Mouse (Mus musculus): ENCODE data around the gene Fgfrl1.

The Fgfrl1 gene

DNA sequence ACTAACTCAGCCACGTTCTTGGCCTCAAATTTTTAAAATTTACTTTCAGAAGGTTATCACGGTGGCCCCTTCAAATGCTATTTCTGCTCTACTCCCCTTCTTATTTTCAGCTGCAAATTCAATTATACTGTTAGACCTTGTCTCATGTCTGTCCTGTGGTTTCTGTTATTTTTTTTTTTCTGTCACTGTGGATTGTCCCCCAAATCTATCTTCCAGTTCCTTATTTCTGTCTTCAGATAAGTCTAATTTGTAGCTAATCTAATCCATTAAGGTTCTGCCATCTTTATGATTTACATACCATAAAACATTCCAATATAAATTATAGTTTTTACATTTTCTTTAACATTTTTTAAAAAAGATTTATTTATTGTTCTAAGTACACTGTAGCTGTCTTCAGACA is 24.8 kb upstream of the Fgfrl1 start:
- no peak for DNase-seq (ENCODE audit: low spot score)

DNA sequence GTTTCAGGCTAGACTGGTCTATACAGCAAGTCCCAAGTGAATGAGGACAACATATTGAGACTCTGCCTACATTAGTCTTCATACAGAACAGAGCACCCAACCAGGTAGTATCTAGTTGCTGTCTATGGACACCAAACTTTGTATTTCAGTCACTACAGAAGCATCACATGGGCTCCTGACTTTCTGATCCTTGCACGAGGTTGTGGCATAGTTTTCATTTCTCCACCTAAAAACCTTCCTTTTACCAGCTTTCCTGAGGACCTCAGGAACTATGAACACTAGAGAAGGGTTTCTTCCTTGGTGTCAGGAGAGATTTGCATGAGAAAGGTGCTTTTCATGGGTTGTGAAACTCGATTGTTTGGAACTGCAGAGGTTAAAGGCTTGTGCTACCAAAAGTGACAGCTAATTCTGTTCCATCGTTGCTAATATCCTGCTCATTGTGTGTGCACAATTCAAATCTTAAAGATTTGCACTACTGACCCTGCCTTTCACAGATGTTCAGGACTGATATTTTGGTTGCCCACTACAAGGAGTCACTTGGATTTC is 23.7 kb upstream of the Fgfrl1 start:
- DNase-seq (ENCODE audit: low spot score) = no peak

DNA sequence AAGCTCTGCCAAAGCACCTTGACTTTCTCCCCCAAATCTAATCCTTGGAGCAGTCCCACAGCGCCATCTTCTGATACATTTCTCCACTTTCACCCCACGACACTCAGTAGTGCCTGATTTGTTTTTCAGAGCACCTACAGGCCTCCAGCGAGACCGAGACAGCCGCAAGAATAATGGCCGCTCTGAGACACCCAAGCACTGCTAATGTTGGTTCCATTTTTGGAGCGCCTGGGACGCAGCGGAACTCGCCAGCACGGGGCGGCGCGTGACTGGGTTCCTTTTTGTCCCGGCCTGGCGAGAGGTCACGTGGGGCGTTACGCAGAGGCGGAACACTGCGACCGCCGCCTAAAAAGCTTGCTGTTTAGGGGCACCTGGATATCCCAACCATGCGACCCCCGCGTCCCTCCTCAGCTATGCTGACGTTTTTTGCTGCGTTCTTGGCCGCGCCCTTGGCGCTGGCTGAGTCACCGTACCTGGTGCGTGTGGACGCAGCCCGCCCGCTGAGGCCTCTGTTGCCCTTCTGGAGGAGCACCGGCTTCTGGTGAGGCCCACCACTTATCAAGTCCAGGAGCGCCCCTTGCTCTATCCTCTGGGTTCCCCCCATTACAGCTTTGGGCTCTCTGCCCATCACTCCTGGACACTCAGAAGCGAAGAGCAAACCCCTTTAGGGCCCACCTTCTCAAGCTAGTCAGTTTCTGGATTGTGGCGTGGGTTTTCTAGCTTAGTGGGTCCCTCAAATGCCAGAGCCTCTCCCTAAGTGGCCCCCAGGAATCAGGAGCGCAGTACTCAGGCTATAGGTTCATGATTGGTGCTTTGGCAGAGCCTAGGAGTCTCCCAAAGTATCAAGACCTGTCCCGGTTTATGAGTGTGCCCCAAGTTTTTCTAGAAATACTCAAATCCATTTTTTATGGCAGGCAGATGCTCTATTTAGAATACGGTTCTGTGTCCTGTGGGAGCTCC is 22.9 kb upstream of the Fgfrl1 start, which contains the start of gene Dgkq:
Gene Dgkq (minus strand): TSS at position 696 of the 960 bp plus-strand sequence.
- DNase-seq (ENCODE audit: low spot score) = peak; percentile 86

DNA sequence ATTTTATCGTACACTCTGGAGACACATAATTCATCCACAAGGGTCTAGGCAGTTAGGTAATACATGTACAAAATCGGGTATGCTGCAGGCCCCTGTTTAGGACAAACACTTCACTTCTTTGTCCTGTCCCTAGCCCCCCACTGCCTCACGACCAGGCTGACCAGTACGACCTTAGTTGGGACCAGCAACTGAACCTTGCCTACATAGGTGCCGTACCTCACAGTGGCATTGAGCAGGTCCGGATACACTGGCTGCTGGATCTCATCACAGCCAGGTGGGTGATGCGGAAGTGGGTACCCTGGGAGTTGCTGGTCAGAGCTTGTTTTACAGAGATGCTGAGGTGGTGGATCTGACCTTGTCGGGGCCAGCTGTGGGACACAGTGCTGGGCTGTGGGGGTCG is 22.2 kb upstream of the Fgfrl1 start:
- no peak for DNase-seq (ENCODE audit: low spot score)

DNA sequence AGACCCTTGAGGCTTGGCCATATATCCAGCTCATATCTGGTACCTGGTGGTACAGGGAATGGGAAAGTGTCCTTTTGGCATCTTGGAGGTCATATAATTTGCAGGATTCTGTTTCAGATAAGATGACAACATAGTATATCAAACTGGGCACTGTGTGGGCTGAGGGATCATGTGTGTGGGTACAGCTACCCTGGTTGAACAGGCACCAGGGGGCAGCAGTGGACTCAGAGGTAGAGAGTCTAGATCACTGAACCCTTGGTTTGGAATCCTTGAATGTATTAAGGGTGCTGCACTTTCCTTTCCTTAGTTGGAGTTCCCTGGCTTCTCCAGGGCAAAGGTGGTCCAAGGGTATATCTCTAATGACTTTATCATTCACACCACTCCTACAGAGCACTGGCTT is 21.4 kb upstream of the Fgfrl1 start:
- no peak for DNase-seq (ENCODE audit: low spot score)

DNA sequence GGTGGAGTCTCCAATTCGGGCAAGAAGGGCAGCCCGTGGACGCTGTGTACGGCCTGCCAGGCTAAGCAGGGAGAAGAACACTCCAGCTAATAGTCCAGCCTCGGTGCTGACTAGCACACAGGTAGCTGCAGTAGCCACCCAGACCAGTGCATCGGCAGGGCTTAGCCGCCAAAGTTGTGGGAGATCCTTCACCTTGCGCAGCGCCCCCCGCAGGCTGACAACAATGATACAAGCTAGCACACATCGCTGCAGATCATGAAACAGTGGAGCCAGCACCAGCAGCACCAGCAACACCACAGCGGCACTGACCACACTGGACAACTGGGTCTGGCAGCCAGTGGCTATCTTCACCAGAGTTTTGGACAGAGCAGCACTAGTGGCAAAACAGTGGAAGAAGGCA is 20.4 kb upstream of the Fgfrl1 start:
- DNase-seq (ENCODE audit: low spot score) = no peak

DNA sequence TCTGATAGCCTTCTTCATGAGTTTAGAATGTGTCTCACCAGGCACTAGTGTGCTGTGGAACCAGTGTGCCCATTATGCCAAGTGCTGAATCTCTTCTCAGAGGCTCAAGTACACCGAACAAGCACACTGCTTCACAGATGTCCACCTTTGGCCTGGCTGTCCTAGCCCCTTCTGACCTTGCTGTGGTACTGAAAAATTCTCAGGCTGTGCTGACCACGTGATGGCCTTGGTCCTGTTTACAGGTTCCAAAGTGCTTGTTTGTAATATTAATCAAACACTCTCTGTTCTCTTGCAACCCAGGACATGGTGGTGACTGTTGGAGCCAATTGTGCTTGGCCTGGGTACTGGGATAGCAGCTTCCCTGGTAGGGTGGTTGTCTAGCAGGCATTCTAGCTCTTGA is 17.6 kb upstream of the Fgfrl1 start:
- DNase-seq (ENCODE audit: low spot score) = peak; percentile 76

DNA sequence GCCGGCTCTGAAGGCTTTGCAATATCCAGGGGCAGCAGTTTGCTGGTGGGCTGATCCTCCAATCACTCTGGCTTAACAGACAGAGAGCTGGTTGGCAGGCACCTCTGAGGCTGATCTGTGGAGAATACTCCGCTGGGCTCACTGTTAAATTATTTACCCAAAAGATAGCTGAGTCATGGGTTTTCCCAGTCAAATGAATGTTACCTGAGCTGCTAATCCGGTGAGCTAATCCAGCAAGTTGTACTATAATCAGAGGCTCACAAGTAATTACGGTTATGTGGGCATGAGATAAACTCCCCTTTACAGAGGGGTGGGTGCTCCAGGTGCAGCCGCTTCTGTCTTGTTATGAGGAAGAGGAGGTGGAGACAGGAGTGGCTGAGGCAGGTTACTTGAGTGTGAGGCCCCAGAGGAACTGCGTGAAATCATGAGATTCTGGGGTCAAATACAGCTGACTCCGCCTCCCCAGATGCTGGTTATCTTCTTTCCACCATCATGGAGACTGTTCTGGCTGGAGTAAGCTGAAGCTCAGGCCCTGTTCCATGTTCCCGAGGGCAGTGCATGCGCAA is 16.8 kb upstream of the Fgfrl1 start, which contains the start of gene Slc26a1:
Gene Slc26a1 (minus strand): TSS at position 319 of the 566 bp plus-strand sequence.
- peak; percentile 79 for DNase-seq (ENCODE audit: low spot score)

DNA sequence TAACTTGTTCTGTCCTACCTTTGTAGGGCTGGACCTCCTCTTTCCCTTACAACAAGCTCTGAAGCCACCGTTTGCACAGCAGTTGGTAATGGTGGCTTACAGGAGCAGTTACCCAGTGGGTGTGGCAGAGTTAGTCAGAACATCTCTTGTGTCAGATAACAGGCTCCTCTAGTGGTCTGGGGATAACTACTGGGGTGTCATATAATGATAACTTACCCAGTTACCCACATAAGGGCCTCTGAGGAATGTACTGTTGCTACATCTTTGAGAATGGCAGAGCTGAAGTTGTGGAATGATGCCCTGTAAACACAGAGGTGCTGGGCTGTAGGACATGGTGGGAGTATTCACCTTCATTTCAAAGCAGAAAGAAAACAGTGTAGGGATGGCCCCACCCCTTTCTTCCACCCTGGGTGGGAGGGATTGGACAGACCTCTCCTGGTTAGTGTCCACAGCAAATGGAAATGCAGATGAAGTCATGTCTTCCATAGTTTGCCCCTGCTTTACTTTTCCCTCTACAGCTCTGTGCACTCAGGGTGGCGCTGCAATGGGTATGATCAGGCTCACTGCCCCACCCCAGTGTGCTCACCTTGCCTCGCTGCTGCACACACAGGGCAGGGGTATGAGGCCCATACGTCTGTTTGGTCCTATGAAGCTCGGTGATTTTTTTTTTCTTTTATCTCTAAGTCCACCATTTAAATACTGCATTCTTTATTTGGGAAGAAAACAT is 15.2 kb upstream of the Fgfrl1 start:
- no peak for DNase-seq (ENCODE audit: low spot score)

DNA sequence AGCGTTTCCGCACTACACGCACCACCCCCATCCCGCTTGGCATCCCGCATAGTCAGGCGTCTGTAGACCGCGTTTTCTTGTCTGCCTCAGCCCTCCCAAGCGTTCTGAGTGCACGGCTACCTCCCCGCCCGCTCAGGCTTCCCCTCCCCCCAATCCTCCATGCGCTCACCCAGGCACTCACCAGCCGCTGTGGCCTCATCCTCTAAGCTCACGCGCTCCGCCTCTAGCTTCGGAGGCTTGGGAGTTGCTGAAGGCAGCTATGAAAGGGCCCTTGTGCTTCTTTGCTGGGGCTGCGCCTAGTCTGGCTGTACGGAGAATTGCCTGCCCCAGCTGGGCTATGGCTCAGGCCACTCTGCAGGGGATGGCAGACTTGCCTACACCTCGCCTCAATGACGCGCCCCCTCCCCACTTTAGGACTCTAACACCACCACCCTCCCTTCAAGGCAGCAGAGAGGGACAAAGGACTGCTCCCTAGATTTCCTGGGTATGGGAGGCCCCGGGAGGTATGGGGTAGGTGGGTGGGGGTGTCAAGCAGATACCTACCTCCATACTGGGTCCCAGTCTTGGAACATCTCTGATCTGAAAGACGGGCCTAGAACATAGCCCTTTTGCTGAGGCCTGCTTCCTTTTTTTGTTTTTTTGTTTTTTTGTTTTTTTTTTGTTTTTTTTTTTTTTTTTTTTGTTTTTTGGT is 14.4 kb upstream of the Fgfrl1 start:
- peak; percentile 74 for DNase-seq (ENCODE audit: low spot score)

DNA sequence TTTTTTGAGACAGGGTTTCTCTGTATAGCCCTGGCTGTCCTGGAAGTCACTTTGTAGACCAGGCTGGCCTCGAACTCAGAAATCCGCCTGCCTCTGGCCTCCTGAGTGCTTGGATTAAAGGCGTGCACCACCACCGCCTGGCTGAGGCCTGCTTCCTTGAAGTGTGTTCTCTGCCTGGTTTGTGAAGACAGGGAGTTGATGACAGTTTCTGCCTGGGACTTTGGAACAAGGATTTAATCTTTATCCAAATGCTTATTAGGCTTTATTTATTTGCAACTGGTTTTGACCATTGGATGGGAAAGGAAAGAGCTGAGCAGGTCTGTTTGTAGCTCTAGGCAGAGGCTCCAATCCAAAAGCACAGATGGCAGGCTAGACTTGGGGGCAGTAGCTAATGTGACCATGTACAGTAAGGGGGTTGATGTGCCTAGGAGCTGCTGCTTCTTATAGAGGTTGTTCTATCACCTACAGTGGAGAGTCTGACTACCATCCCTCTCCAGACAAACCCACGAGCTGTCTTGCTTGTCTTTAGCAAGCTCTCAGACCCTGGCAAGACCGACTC is 13.8 kb upstream of the Fgfrl1 start:
- no peak for DNase-seq (ENCODE audit: low spot score)

DNA sequence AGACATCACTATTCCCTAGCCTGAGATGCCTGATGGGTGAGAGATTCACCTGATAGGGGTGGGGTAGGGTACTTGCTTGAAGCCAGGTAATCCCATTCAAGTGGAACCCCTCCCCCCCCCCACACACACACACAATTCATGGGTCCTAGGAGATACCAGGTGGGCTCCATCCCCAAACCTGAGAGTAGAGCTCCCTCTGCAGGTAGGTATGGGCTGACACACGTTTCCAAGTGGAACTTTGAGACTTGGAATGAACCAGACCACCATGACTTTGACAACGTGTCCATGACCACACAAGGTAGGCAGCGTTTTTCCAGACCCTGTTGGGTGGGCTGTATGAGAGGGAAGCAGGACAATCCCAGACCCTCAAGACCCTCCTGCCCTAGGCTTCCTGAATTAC is 12.3 kb upstream of the Fgfrl1 start:
- no peak for DNase-seq (ENCODE audit: low spot score)

DNA sequence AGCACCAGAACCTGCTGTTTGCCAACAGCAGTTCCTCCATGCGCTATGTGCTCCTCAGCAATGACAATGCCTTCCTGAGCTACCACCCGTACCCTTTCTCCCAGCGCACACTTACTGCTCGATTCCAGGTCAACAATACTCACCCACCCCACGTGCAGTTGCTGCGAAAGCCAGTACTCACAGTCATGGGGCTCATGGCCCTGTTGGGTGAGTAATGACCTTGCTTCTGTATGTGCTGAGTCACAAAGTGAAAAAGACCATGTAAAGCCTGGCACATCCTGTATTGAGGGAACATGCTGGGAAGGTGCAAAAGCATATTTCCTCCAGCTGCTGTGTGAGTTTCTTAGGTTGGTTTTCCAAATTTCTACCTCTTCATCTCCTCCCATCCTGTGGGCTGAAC is 11.3 kb upstream of the Fgfrl1 start:
- no peak for DNase-seq (ENCODE audit: low spot score)

DNA sequence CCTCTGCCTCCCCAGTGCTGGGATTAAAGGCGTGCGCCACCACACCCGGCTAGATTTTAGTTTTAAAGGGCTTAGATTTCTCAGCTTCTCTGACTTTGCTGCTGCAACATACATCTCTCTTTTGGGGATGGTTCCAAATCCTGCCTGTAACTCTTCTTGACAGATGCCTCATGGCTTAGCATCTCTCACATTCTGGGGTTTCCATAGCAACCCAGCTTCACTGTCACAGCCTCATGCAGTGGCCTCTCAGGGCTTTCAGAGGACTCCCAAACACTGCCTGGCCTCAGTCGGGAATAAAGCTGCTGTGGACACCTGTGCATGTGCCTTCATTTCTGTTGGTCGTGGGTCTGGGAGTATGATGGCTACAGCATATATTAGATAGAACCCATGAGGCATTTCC is 3.1 kb upstream of the Fgfrl1 start:
- no peak for DNase-seq (ENCODE audit: low spot score)

DNA sequence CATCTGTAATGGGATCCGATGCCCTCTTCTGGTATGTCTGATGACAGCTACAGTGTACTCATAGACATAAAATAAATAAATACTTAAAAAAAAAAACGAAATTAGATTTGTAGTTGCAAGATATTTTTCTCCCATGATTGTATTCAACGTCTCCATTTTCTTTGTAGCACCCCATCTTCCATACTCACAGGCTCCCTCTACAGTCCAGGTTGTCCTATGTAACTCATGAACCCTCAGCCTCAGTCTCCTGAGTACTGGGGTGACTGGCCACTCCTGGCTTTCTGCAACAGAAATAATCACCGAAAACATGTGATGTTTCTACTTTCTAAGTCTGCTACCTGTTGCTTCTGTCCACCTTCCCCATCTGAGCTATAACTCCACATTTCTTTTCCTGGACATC is 1.0 kb upstream of the Fgfrl1 start:
- no peak for DNase-seq (ENCODE audit: low spot score)

DNA sequence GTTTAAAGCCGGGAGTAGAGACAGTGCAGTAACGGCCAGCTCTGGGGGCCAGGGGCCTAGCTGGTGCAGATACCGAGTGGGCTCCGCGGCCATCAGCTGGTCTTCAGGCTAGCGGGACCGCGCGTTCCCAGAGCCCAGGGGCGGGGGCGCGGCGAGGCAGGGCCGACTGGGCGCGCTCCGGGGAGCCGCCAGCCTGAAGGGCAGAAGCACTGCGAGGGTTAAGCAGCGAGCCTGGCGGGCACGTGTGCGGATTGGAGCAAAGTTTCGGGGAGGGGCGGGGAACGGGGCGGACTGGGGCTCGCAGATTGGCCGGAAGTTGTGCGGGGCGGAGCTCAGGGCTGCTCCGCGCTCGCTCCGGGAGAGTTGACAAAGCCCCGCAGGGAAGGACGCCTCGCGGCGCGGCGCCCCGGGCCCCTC is 1.7 kb downstream of the Fgfrl1 start:
- DNase-seq (ENCODE audit: low spot score) = peak; percentile 94

DNA sequence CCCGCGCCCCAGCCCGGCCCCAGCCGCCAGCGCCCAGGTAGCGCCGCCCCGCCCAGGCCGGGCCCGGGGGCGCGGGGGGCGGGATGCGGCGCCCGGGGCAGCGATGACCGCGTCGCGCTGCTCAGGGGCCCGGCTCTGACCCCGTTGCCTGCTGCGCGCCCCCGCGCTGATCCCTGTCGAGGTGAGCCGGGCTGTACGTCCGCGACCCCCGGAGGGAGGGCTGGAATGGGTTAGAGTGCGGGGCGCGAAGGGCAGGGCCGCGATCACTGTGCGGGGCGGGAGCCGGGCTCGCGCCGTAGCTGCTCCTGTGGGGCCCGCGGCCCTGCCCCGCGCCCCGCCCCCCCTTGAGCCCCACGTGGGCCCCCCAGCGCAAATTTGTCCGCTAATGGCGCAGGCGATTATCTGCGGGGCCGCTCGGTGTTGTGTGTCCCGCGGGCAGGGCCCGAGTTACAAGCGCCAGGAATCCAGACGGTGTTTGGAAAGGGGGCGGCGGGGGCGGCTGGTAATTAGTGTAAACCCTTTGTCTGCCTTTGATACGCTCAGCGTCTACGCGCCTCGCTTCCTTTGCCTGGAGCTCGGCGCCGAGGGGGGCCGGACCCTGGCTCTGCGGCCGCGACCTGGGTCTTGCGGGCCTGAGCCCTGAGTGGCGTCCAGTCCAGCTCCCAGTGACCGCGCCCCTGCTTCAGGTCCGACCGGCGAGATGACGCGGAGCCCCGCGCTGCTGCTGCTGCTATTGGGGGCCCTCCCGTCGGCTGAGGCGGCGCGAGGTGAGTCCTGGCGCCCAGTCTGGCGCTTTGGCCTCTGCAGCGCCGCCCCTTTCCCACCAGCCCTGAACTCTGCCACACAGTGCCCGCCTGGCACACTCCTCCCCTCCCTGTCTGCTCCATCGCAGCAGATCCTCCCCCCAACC is 2.4 kb downstream of the Fgfrl1 start:
- peak; percentile 53 for DNase-seq (ENCODE audit: low spot score)

DNA sequence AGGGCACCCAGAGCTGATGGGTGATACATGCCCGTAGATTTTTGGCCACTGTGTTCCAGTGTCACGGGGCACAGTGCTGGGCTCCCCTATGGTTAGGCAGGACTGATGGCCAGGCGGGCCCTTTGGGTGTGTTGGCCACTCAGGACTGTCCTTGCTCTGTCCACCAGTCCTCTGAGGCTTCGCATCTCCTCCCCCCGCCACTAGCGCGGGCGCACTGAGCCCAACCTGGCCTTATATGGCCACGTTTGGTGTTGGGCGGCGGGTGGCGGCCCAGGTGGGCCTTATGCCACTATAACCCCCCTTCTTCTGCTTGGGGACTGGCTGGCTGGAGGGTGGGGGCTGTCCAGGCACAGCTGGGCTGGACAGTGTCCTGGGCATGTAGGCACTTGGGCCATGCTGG is 3.7 kb downstream of the Fgfrl1 start:
- DNase-seq (ENCODE audit: low spot score) = no peak

DNA sequence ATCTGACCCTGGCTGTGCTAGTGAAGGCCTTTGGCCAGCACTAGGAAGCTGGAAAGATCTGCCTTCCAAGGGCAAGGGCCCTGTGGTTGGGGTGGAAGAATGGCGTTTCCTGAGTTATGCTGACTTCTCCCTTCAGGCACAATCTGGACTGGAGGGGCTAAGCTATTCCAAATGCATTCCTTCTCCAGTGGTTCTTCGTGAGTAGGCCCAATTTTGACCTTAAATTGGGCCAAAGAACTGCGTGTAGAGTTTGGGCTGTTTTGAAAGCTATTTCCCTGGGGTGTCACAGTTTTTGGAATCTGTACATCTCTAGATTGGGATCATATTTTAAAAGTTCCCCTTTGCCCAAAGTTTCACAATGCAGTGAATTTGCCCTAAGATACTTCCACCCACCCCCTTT is 4.4 kb downstream of the Fgfrl1 start:
- DNase-seq (ENCODE audit: low spot score) = no peak

DNA sequence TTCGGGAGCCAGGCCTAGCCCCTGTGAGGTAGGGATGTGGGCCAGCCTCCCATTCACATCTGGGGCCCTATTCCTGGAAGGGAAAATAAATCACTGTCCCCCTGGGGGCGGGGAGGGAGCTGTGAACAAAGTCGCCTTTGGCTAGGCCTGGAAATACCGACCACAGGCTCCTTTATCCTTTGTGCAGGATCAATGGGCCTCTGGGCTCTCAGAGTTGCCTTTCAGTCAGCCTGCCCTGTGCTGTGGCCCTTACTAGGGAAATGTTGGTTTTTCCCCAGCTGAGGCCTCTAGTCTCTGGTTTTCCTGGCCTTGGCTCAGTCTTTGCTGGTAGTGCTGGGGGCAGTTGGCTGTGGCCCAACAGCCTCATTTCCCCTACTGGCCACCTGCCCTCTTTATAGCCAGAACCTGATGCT is 5.2 kb downstream of the Fgfrl1 start:
- no peak for DNase-seq (ENCODE audit: low spot score)

Measured in yolk sac, embryonic 10.5 days (tissue).